Mouse (Mus musculus) liver, adult (tissue): Measurements from ENCODE around the gene Hist1h4f.
"Not testable (repeated sequence)": the region's sequence is repeated elsewhere in the genome, so short reads cannot be mapped to it uniquely, and the experiment has no call there.

Source experiments
- GATA4 ChIP-seq: IDR thresholded peaks from 2 replicates; pipeline ENCODE4 v1.6.1; 2014; ENCODE audit warnings: mild to moderate bottlenecking, low read length; ENCODE audit not compliant: insufficient replicate concordance

Hist1h4f gene

GRCm38 (mm10) chr13:23554925-23555838 is 3.7 kb upstream of the Hist1h4f start:
- no peak for TF ChIP-seq GATA4

GRCm38 (mm10) chr13:23554393-23554792 is 2.9 kb upstream of the Hist1h4f start:
- no peak for TF ChIP-seq GATA4

DNA sequence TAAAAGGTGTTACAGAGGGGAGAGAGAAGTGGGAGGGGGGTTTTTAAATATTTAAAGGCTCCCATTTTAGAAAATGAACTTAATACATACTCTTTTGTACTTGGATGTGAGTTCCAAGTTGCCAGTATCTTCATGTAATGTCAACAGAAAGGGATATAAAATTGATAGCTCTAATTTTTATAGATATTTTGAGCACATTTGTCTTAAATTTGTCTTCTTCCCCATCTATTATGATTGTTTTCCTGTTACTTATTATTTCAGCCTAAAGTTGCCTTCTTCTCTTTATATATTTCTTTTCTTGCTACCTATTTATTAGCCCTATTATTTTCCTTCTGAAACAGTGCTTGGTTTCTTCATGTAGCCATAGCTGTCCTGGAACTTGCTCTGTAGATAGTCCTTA is 1.5 kb upstream of the Hist1h4f start, which contains the start of gene Hist1h1d:
Hist1h1d (plus strand) TSS at position 301 of the 400 bp plus-strand sequence.
- TF ChIP-seq GATA4 = no peak

- no peak for TF ChIP-seq GATA4
These were observed 775 bp upstream of the Hist1h4f start for GRCm38 (mm10) chr13:23551931-23552914.

GRCm38 (mm10) chr13:23550761-23551145 is 695 bp downstream of the Hist1h4f start:
- no peak for TF ChIP-seq GATA4

DNA sequence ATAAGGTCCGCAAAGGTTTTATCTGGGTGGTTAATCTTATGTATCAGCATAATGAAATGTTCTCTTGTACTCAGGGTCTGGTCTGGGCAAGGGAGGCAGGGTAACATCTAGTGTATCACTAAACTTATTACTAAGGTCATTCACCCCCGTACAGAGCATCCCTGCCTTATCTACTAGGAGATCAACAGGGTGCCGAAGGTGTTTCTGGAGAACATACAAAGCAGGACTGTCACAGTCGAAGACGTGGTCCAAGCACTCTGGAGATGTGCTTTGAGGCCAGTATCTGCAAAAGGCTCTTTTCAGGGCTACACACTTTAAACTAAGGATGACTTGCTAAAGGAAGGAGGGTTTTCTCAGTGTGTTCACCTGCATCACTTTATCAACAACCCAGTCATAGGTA is 4.8 kb downstream of the Hist1h4f start:
- no peak for TF ChIP-seq GATA4

- no peak for TF ChIP-seq GATA4
These were observed 7.3 kb downstream of the Hist1h4f start, which contains the start of gene Hist1h3f for GRCm38 (mm10) chr13:23543965-23544786. TSS of gene Hist1h3f (plus strand) at chr13:23544052.

DNA sequence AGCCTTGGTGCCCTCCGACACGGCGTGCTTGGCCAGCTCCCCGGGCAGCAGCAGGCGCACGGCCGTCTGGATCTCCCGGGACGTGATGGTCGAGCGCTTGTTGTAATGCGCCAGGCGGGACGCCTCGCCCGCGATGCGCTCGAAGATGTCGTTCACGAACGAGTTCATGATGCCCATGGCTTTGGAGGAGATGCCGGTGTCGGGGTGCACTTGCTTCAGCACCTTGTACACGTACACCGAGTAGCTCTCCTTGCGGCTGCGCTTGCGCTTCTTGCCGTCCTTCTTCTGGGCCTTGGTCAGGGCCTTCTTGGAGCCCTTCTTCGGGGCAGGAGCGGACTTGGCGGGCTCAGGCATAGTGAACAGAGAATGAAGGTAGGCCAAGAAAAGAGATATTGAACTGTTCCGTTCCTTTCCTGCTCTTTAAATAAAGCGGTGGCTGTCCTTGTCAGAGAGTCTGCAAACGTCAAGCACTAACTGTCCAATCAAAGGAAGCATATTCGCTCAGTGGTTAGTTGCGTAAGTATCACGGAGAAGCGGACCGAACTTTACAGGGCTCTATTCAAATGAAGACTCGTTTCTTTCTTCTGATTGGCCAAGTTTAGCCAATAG is 8.3 kb downstream of the Hist1h4f start, which contains the start of gene Hist1h2bh:
Hist1h2bh (minus strand) TSS at position 394 of the 609 bp plus-strand sequence.
- TF ChIP-seq GATA4 = not testable (repeated sequence)

- no peak for TF ChIP-seq GATA4
These were observed 10.0 kb downstream of the Hist1h4f start for GRCm38 (mm10) chr13:23541497-23541896.

GRCm38 (mm10) chr13:23538249-23538648 is 13.2 kb downstream of the Hist1h4f start:
- no peak for TF ChIP-seq GATA4

DNA sequence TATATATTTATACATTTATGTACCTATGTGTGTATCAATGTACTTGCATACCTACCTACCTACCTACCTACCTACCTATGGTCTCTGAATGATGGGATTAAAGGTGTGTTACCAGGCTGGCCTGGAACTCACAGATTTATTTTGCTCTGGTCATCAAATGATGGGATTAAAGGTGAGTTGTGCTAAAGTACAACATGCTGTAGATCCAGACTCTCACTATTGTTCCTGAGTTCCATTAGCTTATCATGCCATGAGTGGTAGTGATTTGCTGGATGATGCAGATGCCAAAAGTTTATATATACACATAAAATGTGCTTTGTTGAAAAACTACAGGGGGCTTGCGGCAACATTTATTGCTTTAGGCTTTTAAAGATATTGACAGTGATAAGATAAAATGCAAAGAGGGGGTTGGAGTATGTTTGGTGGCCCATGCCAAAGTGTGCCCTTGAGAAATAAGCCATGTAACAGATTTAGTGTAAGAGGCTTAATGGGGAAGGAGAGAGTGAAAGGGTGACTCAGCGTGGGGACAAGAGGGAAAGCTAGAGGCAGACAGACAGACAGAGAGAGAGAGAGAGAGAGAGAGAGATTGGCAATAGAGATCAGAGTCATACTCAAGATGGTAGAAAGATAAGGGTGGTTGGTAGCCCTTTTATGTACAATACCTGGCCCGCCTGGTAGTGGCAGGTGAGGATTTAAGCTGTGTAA is 14.3 kb downstream of the Hist1h4f start:
- TF ChIP-seq GATA4 = no peak

DNA sequence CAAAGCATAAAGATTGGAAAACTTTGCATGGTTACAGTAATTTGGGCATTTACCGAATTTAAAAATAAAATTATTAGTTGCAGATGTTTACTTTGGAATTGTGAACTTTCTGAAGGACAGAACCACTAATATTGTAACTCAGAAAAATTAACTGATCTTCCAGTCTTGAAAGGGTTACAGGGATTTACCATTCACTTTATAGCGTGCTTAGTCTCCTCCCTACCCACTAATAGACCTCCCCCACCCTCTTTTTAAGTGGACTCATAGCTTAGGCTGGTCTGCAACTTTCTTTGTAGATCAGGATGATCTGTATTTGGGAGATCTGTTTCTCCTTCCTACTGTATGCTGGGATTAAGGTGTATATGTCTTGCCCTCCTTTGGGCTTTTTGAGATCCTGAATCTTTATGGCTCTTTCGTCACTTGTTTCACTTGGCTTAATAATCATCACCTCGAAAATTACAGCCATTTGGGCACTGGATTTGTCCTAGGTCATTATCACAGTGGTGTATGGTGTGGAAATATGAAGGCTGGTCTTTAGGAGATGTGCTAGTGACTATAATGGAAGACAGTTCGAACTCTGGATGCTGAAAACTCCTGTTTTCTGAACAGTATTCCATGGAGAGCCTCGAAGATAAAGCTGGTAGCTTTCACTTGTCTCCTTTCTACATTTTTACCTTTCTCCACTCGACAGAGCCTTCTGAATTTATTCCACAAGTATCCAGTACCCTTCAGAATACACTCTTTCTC is 15.2 kb downstream of the Hist1h4f start:
- TF ChIP-seq GATA4 = no peak
